Mouse (Mus musculus) embryonic facial prominence, embryonic 10.5 days (tissue): ENCODE data around the gene Trim29. TPM values are rescaled to one million over a fixed set of nuclear protein-coding genes. Genes with fewer than 3 reads are reported as not detected.
A peak's percentile ranks its signal among the peaks of the same experiment; 100 is the strongest.

ENCODE experiments used
- DNase-seq: peaks from one replicate; pipeline ENCODE4 v3.0.0-alpha.2; 2017; ENCODE audit warnings: low spot score
- H3K27ac ChIP-seq: fragments of 300-500 bp; sonication (generic); replicated peaks from 2 replicates; pipeline ENCODE4 v1.5.1; 2016; ENCODE audit warnings: mild to moderate bottlenecking
- H3K27me3 ChIP-seq: fragments of 300-500 bp; sonication (generic); replicated peaks from 2 replicates; pipeline ENCODE4 v1.6.1; 2016; ENCODE audit warnings: low read depth, mild to moderate bottlenecking; ENCODE audit not compliant: poor library complexity, severe bottlenecking
- H3K36me3 ChIP-seq: fragments of 300-500 bp; sonication (generic); replicated peaks from 2 replicates; pipeline ENCODE4 v1.6.1; 2016; ENCODE audit warnings: mild to moderate bottlenecking, moderate library complexity
- H3K4me1 ChIP-seq: fragments of 300-500 bp; sonication (generic); 2 replicates; pipeline ENCODE4 v1.6.1; 2016
- H3K4me3 ChIP-seq: fragments of 300-500 bp; sonication (generic); 2 replicates; pipeline ENCODE4 v1.5.1; 2016; ENCODE audit warnings: mild to moderate bottlenecking, moderate library complexity
- H3K9me3 ChIP-seq: fragments of 300-500 bp; sonication (generic); 2 replicates; pipeline ENCODE4 v1.6.1; 2016; ENCODE audit warnings: mild to moderate bottlenecking
- WGBS: fragments of 180-500 bp; shearing (Covaris S2); methylation state at CpG from one replicate; pipeline ENCODE4 v1.1.7; 2016; 5-methylcytosine and 5-hydroxymethylcytosine counted together
- polyA plus RNA-seq: library from polyadenylated mRNA; unstranded; fragments of >200 nt; fragmentation: Nextera tagmentation; extraction: Ambion mirVana; gene quantifications from 2 replicates; pipeline ENCODE4 v1.2.1, GENCODE M21; 2016

The Trim29 gene
- 4.4 and 4.7 TPM in 2 replicates for polyA plus RNA-seq

DNA sequence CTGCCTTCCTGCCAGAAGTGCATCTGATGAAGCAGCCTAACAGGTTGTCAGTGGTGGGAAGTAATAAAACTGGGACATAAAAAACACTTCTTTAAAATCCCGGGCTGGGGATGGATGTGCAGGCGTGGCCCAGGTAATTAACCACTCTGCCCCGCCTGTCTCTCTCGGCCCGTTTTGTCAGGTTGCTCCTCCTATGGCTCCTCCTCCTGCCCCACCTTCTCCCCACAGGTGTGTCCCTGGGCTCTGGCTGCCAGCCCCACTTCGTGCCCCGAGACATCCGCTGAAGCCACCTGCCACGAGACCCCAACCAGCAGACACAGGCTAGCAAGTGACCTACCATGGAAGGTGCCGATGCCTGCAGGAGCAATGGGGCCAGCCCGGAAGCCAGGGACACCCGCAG lies at the start of gene Trim29:
Gene Trim29, plus strand, starts transcription at position 311 of the 400 bp plus-strand sequence.
- no peaks in the 10 kb centered on the region for H3K36me3 ChIP-seq
- DNase-seq, result no peak
- peaks cover 27% of the 10 kb centered on the region for H3K4me1 ChIP-seq
- H3K9me3 ChIP-seq, result no peaks in the 10 kb centered on the region
- peak within 1 kb of the TSS; percentile 13; the same call in 1 of the 2 replicates for H3K4me3 ChIP-seq
- peak within 1 kb of the TSS; percentile 44 for H3K27ac ChIP-seq
- peaks cover 16% of the 10 kb centered on the region for H3K27me3 ChIP-seq
- WGBS, result 62% methylated on average over 12 of the region's 12 CpGs

- peak; percentile 72 for DNase-seq
- H3K4me1 ChIP-seq, result peaks cover 76% of the 10 kb centered on the region
- H3K4me3 ChIP-seq, result no peak overlapping the region
- H3K27ac ChIP-seq, result peak overlapping the region; percentile 89
- 0 out of 2 replicates have a peak, but pooled peaks cover 4% of the 10 kb centered on the region for H3K27me3 ChIP-seq
- 34% methylated on average over 4 of the region's 4 CpGs for WGBS
- no peaks in the 10 kb centered on the region for H3K36me3 ChIP-seq
- no peaks in the 10 kb centered on the region for H3K9me3 ChIP-seq
Measured at GRCm38 (mm10) chr9:43261124-43261907, 49.3 kb upstream of the Trim29 start.

DNA sequence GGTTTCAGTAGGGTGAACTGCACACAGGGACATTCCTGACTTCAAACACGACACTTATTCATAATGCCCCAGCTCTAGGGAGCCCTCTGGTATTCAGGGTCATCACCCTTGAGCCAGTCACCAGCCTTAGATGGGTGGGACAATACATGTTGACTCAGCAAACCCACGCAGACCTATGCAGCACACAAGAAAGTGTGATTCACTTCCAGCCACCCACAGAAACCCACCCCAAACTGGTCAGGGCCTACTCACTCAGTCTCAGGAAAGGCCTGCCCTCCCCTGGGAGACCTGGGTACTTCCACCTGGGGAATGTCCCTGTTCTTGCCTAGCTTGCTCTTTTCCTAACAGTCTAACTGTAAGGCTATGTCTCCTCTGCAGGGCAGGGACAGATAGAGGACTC lies 48.7 kb upstream of the Trim29 start:
- no peaks in the 10 kb centered on the region for H3K9me3 ChIP-seq

DNA sequence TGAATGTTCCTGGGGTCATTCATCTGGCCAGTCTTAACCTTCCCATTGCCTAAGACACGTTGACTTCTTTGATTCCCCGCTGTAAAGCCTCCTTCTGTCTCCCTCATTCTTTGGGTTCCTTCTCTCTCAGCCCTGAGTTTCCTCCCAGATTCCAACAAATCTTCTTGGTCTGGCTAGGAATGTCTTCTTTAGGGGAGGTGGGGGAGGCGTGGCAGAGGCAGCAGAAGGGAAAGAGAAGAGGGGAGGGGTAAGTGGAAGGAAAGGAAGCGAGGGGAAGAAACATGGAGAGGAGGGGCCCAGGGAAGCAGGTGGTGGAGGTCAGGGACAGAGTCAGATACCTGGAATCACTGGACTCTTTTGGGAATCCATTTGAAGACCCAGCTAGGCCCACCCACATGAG lies 48.3 kb upstream of the Trim29 start:
- peak overlapping the region; percentile 89 for H3K27ac ChIP-seq
- H3K27me3 ChIP-seq, result 0 out of 2 replicates have a peak, but pooled peaks cover 5% of the 10 kb centered on the region
- DNase-seq, result peak; percentile 30
- 60% methylated on average over 4 of the region's 4 CpGs for WGBS
- H3K36me3 ChIP-seq, result no peaks in the 10 kb centered on the region
- no peaks in the 10 kb centered on the region for H3K9me3 ChIP-seq
- H3K4me3 ChIP-seq, result no peak overlapping the region
- H3K4me1 ChIP-seq, result peaks cover 66% of the 10 kb centered on the region

More for the DNA sequence above, 48.7 kb upstream of the Trim29 start:
- H3K27me3 ChIP-seq, result 0 out of 2 replicates have a peak, but pooled peaks cover 5% of the 10 kb centered on the region
- peaks cover 71% of the 10 kb centered on the region for H3K4me1 ChIP-seq
- no peak overlapping the region for H3K4me3 ChIP-seq
- WGBS, result 22% methylated on average over 2 of the region's 2 CpGs
- no peaks in the 10 kb centered on the region for H3K36me3 ChIP-seq
- peak overlapping the region; percentile 89 for H3K27ac ChIP-seq
- DNase-seq, result no peak

DNA sequence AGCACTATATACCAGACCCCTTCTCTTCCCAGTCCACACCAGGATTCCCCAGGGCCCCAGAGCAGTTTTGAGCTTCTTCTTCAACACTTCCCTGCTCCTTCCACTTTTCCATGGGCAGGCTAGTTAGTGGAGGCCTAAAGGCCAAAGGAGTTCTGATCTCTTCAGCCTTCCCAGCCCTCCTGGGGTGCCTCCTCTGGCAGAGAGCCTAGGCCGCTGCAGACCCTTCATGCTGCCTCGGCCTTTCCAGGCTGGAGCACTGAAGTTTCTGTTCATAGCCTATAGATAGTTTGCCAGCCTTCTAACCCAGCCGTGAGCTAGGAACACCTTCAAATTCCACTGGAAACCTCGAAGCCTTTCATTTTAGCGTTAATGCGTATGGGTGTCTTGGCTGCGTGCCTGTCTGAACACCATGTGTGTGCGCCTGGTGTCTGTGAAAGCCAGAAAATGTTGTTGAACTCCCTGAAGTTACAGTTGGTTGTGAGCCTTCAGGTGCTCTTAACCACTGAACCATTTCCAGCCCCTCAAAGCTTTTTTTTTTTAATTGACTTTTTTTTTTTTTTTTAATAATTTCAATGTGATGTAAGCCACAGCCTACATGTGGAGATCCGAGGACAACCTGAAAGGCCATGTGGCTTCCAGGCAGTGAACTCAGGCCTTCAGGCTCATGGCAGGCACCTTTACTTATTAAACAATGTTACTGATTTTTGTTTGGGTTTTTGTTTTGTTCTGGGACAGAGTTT lies 47.7 kb upstream of the Trim29 start:
- no peaks in the 10 kb centered on the region for H3K36me3 ChIP-seq
- WGBS, result 71% methylated on average over 9 of the region's 9 CpGs
- no peaks in the 10 kb centered on the region for H3K9me3 ChIP-seq
- H3K27ac ChIP-seq, result peak overlapping the region; percentile 89
- peak; percentile 39 for DNase-seq
- H3K27me3 ChIP-seq, result 0 out of 2 replicates have a peak, but pooled peaks cover 5% of the 10 kb centered on the region
- H3K4me1 ChIP-seq, result peaks cover 60% of the 10 kb centered on the region
- H3K4me3 ChIP-seq, result no peak overlapping the region

- peaks cover 63% of the 10 kb centered on the region for H3K4me1 ChIP-seq
- no peaks in the 10 kb centered on the region for H3K36me3 ChIP-seq
- peak overlapping the region; percentile 89 for H3K27ac ChIP-seq
- no peak overlapping the region for H3K4me3 ChIP-seq
- peaks cover 8% of the 10 kb centered on the region for H3K27me3 ChIP-seq
- WGBS, result 10% methylated on average over 11 of the region's 11 CpGs
- DNase-seq, result peak; percentile 85
- 0 out of 2 replicates have a peak, but pooled peaks cover 3% of the 10 kb centered on the region for H3K9me3 ChIP-seq
Measured at GRCm38 (mm10) chr9:43263946-43264451, 46.6 kb upstream of the Trim29 start.

DNA sequence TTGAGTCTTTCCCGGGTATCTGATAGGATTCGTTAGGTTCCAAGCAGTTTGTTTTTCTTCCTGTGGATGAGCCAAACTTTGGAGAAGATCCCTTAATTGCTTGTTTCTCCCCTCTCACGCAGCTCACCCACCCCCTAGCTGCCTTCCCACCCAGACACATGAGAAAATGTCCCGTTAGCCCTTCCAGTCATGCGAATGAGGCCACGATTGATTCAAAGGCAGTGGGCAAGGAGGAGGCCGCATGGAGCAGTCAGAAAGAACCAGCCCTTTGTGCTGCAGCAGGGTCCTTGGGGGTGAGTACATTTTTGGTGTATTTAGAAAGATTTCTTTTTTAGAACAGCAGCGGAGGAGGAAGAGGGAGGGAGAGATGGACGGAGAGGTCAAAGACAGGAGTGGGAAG lies 45.5 kb upstream of the Trim29 start:
- no peak for DNase-seq
- Histone ChIP-seq H3K36me3 (no peaks in the 10 kb centered on the region), H3K9me3 (0 out of 2 replicates have a peak, but pooled peaks cover 3% of the 10 kb centered on the region), H3K4me1 (peaks cover 63% of the 10 kb centered on the region), H3K27ac (peak overlapping the region; percentile 89), H3K4me3 (no peak overlapping the region), H3K27me3 (peaks cover 20% of the 10 kb centered on the region)
- WGBS, result 47% methylated on average over 9 of the region's 9 CpGs

DNA sequence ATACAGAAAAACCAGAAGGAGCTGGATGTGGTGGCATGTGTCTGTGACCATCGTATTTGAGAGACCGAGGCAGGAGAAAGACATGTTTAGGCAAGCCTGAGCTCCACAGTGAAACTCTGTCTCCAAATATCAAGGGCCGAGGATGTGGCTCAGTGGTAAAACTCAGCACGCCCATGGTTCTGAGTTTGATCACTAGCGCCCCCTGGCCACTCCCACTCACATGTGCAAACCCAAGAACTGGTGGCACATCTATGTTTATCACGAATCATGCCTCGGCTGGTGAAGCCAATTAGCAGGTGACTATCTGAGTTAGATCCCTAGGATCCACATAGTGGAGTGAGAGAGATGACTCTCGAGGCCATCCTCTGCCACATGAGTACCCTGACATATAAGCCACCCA lies 43.3 kb upstream of the Trim29 start:
- Histone ChIP-seq H3K27ac (no peak overlapping the region), H3K9me3 (0 out of 2 replicates have a peak, but pooled peaks cover 3% of the 10 kb centered on the region), H3K27me3 (peaks cover 42% of the 10 kb centered on the region), H3K36me3 (no peaks in the 10 kb centered on the region), H3K4me1 (peaks cover 65% of the 10 kb centered on the region), H3K4me3 (no peak overlapping the region)
- peak; percentile 34 for DNase-seq
- WGBS, result 70% methylated on average over 8 of the region's 8 CpGs

- WGBS, result 8% methylated on average over 8 of the region's 8 CpGs
- DNase-seq, result peak; percentile 55
- H3K4me1 ChIP-seq, result peaks cover 58% of the 10 kb centered on the region
Measured at GRCm38 (mm10) chr9:43269166-43269565, 41.5 kb upstream of the Trim29 start.

DNA sequence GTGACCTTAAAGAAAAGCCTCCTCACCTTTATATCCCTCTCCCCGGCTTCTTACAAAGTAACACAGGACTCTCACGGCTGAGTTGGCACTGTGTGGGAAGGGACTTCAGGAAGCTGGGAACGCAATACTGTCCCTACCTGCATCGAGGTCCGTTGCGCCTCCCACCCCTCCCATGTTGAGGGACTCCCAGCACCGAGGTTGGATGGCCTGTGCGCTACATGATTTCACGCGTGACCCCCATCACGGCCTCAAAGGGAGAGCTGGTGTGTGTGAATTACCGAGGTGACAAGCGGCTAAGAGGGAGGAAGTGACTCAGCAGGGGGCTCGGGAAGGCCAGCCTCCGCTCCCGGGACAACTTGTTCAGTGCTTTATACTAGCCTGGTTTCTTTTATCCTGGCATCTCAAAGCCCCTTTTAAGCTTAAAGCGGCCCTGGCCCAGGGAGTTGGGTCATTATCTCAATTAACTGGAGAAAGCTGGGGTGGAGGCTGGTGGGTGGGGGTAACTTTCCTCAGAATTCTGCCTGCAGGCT lies 39.9 kb upstream of the Trim29 start:
- DNase-seq, result peak; percentile 59
- H3K9me3 ChIP-seq, result 0 out of 2 replicates have a peak, but pooled peaks cover 3% of the 10 kb centered on the region
- no peaks in the 10 kb centered on the region for H3K36me3 ChIP-seq
- peak overlapping the region; percentile 48 for H3K4me3 ChIP-seq
- peaks cover 50% of the 10 kb centered on the region for H3K4me1 ChIP-seq
- H3K27me3 ChIP-seq, result peaks cover 64% of the 10 kb centered on the region
- H3K27ac ChIP-seq, result peak overlapping the region; percentile 53
- 1% methylated on average over 17 of the region's 17 CpGs for WGBS

More at GRCm38 (mm10) chr9:43269166-43269565, 41.5 kb upstream of the Trim29 start:
- H3K27me3 ChIP-seq, result peaks cover 59% of the 10 kb centered on the region
- H3K36me3 ChIP-seq, result no peaks in the 10 kb centered on the region
- no peak overlapping the region for H3K4me3 ChIP-seq
- peak overlapping the region; percentile 51 for H3K27ac ChIP-seq
- 0 out of 2 replicates have a peak, but pooled peaks cover 3% of the 10 kb centered on the region for H3K9me3 ChIP-seq

- WGBS, result 43% methylated on average over 14 of the region's 14 CpGs
- Histone ChIP-seq H3K4me1 (peaks cover 50% of the 10 kb centered on the region), H3K27ac (peak overlapping the region; percentile 57; the same call in 1 of the 2 replicates)
Measured at GRCm38 (mm10) chr9:43271761-43272518, 38.7 kb upstream of the Trim29 start.

More at GRCm38 (mm10) chr9:43271761-43272518, 38.7 kb upstream of the Trim29 start:
- no peaks in the 10 kb centered on the region for H3K36me3 ChIP-seq
- no peak overlapping the region for H3K4me3 ChIP-seq
- 0 out of 2 replicates have a peak, but pooled peaks cover 3% of the 10 kb centered on the region for H3K9me3 ChIP-seq
- no peak for DNase-seq
- peaks cover 59% of the 10 kb centered on the region for H3K27me3 ChIP-seq
